Mouse (Mus musculus) urinary bladder, adult 18-20 months (tissue): ENCODE results near the gene Efcab9.
"Not testable (repeated sequence)": the region's sequence is repeated elsewhere in the genome, so short reads cannot be mapped to it uniquely, and the experiment has no call there.

ENCODE experiments used
- DNase-seq, 2 experiments: peaks; one replicate each; pipeline ENCODE4 v3.0.0; 2022; ENCODE audit warnings: low spot score in 2 of 2, mixed read lengths in 2 of 2

Gene Efcab9

GRCm38 (mm10) chr11:32538435-32538834, 6.6 kb upstream of the Efcab9 start:
- no peak for DNase-seq

GRCm38 (mm10) chr11:32536954-32537353, 5.1 kb upstream of the Efcab9 start:
- DNase-seq = no peak

GRCm38 (mm10) chr11:32535646-32536045, 3.8 kb upstream of the Efcab9 start:
- no peak for DNase-seq

GRCm38 (mm10) chr11:32534453-32535075, 2.7 kb upstream of the Efcab9 start:
- DNase-seq = no peak

GRCm38 (mm10) chr11:32533482-32534261, 1.8 kb upstream of the Efcab9 start:
- DNase-seq = no peak

- DNase-seq = peak; percentile 83 to 91
These were observed 1.0 kb upstream of the Efcab9 start, which contains the start of gene Stk10 for GRCm38 (mm10) chr11:32532765-32533481. Gene Stk10, plus strand, starts transcription at chr11:32533305.

- DNase-seq = no peak
These were observed 1.7 kb downstream of the Efcab9 start for GRCm38 (mm10) chr11:32530151-32530550.

- no peak for DNase-seq
These were observed 4.9 kb downstream of the Efcab9 start for GRCm38 (mm10) chr11:32527006-32527405.

- DNase-seq = no peak
These were observed 7.6 kb downstream of the Efcab9 start for GRCm38 (mm10) chr11:32524122-32524920.

- no peak for DNase-seq
These were observed 10.6 kb downstream of the Efcab9 start for GRCm38 (mm10) chr11:32521246-32521645.

GRCm38 (mm10) chr11:32519354-32519753, 12.5 kb downstream of the Efcab9 start:
- no peak for DNase-seq

GRCm38 (mm10) chr11:32518770-32519169, 13.1 kb downstream of the Efcab9 start:
- no peak for DNase-seq

GRCm38 (mm10) chr11:32516916-32517712, 14.8 kb downstream of the Efcab9 start:
- DNase-seq = no peak

- no peak for DNase-seq
These were observed 15.8 kb downstream of the Efcab9 start for GRCm38 (mm10) chr11:32516091-32516490.

- not testable (repeated sequence) for DNase-seq
These were observed 17.0 kb downstream of the Efcab9 start for GRCm38 (mm10) chr11:32514853-32515252.

GRCm38 (mm10) chr11:32510930-32511329, 21.0 kb downstream of the Efcab9 start:
- DNase-seq = no peak

- DNase-seq = no peak
These were observed 26.7 kb downstream of the Efcab9 start for GRCm38 (mm10) chr11:32505091-32505739.

GRCm38 (mm10) chr11:32503711-32504110, 28.2 kb downstream of the Efcab9 start:
- no peak for DNase-seq

GRCm38 (mm10) chr11:32499931-32500330, 31.9 kb downstream of the Efcab9 start:
- no peak for DNase-seq
